Mouse (Mus musculus): ENCODE data around the gene Rad52. TPM values are rescaled to one million over a fixed set of nuclear protein-coding genes. Genes with fewer than 3 reads are reported as not detected.

The Rad52 gene
- total and polyA plus RNA-seq, 3 experiments: 13.5 to 19.1 TPM; not detected in 1

DNA sequence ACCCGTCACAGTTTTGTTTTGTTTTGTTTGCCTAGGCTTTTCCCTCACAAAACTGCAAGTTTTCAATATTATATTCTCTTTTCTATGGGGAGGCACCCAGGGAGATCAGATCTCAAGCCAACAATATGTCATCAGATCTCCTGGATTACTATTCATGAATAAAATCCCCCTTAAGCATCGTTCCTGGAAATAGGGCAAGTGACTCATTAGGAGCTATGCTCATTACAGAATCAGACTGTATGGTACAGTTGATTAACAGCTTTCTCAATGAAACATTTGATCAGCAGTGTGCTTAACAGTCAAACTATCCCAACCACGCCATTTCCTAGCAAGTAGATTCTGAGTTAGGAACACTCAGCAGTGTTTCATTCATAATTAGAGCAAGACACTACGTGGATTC, 47.0 kb upstream of the Rad52 start:
- Histone ChIP-seq H3K9ac (ENCODE audit: control insufficient read depth, low read depth, low read length, poor library complexity, severe bottlenecking) (no peak overlapping the region), H3K36me3 (ENCODE audit: control insufficient read depth in 1 of 2, insufficient read depth in 2 of 2, low read length in 2 of 2) (no peaks in the 10 kb centered on the region), H3K4me1 (ENCODE audit: control insufficient read depth in 1 of 2, insufficient read depth in 2 of 2, low read length in 2 of 2) (no peaks in the 10 kb centered on the region), H3K79me2 (ENCODE audit: control insufficient read depth, insufficient read depth, low read length, poor library complexity) (no peaks in the 10 kb centered on the region), H3K27ac (ENCODE audit: control insufficient read depth, low read depth, low read length) (no peak overlapping the region), H3K27me3 (ENCODE audit: control insufficient read depth in 1 of 2, insufficient read depth in 2 of 2, low read length in 2 of 2) (no peaks in the 10 kb centered on the region), H3K4me3 (ENCODE audit: control insufficient read depth in 1 of 2, insufficient read depth in 1 of 2, low read depth in 2 of 2, low read length in 2 of 2) (no peak overlapping the region), H3K9me3 (replicated peaks; ENCODE audit: insufficient read depth, low read length) (no peaks in the 10 kb centered on the region; the same call in 1 of the 2 replicates)
- DNase-seq (ENCODE audit: low read depth, low spot score): no peak
- no peak for TF ChIP-seq POLR2AphosphoS2 (IDR thresholded peaks at IDR 0.05; ENCODE audit: low read length)
- no peak for TF ChIP-seq NELFE (IDR thresholded peaks at IDR 0.05; ENCODE audit: low read depth, low read length)
- no peak for TF ChIP-seq MYB (IDR thresholded peaks at IDR 0.05; ENCODE audit: low read depth, low read length)
- no peak for TF ChIP-seq TAL1 (IDR thresholded peaks at IDR 0.05; ENCODE audit: low read length)
- TF ChIP-seq EP300 (IDR thresholded peaks at IDR 0.05; ENCODE audit: low read depth in 1 of 2, low read length in 2 of 2): no peak
- no peak for TF ChIP-seq GABPA (IDR thresholded peaks at IDR 0.05; ENCODE audit: low read depth, low read length)
- no peak for TF ChIP-seq SMC3 (IDR thresholded peaks at IDR 0.05; ENCODE audit: low read depth, low read length)
- TF ChIP-seq TCF12 (IDR thresholded peaks at IDR 0.05; ENCODE audit: low read depth, low read length): no peak
- no peak for TF ChIP-seq ZMIZ1 (IDR thresholded peaks at IDR 0.05; ENCODE audit: low read depth, low read length)
- no peak for TF ChIP-seq ZC3H11A (IDR thresholded peaks at IDR 0.05; ENCODE audit: low read depth, low read length)
- no peak for TF ChIP-seq MEF2A (IDR thresholded peaks at IDR 0.05; ENCODE audit: extremely low read depth, insufficient replicate concordance, low read depth, low read length, poor library complexity, severe bottlenecking)
- no peak for TF ChIP-seq USF1 (IDR thresholded peaks at IDR 0.05; ENCODE audit: low read depth, low read length)
- no peak for TF ChIP-seq UBTF (IDR thresholded peaks at IDR 0.05; ENCODE audit: borderline replicate concordance, insufficient read depth, low read depth, low read length)
- TF ChIP-seq KAT2A (conservative IDR thresholded peaks at IDR 0.05; ENCODE audit: low read depth, low read length): no peak
- TF ChIP-seq CHD1 (IDR thresholded peaks at IDR 0.05; ENCODE audit: low read depth, low read length): no peak
- no peak for TF ChIP-seq ZNF384 (IDR thresholded peaks at IDR 0.05; ENCODE audit: low read depth, low read length)
- no peak for TF ChIP-seq POLR2AphosphoS5 (IDR thresholded peaks at IDR 0.05; ENCODE audit: borderline replicate concordance, low read depth, low read length)
- TF ChIP-seq ZKSCAN1 (IDR thresholded peaks at IDR 0.05; ENCODE audit: low read depth, low read length): no peak
- TF ChIP-seq MAZ (IDR thresholded peaks at IDR 0.05; ENCODE audit: low read depth, low read length): no peak

DNA sequence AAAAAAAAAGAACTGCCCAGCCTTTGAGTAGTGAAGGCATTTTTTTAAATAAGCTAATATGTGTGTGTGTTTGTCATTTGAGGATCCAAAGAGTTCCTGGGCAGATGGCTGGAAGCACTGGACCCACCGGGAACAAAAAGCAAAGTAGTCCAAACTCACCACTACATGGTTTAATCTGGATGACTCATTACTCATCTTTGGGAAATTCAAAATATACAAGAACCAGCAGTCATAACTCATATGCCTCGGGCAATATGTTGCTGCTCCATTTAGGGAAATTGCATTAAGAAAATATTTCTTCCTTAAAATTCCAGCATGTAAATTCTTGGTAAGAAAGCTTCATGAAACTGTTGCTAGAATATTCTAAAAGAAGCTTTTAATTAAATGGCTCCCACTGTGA, 42.3 kb upstream of the Rad52 start:
- no peaks in the 10 kb centered on the region; the same call in 1 of the 2 replicates for H3K9me3 ChIP-seq (replicated peaks; ENCODE audit: insufficient read depth, low read length)
- no peaks in the 10 kb centered on the region for H3K27me3 ChIP-seq (ENCODE audit: control insufficient read depth in 1 of 2, insufficient read depth in 2 of 2, low read length in 2 of 2)
- no peaks in the 10 kb centered on the region for H3K79me2 ChIP-seq (ENCODE audit: control insufficient read depth, insufficient read depth, low read length, poor library complexity)
- TF ChIP-seq CHD1 (IDR thresholded peaks at IDR 0.05; ENCODE audit: low read depth, low read length): no peak
- TF ChIP-seq UBTF (IDR thresholded peaks at IDR 0.05; ENCODE audit: borderline replicate concordance, insufficient read depth, low read depth, low read length): no peak
- TF ChIP-seq GATA1 (IDR thresholded peaks at IDR 0.05; ENCODE audit: low read depth, low read length): no peak
- no peak for TF ChIP-seq MYC (IDR thresholded peaks at IDR 0.05; ENCODE audit: low read depth, low read length)
- no peak for TF ChIP-seq ZC3H11A (IDR thresholded peaks at IDR 0.05; ENCODE audit: low read depth, low read length)
- TF ChIP-seq ZNF384 (IDR thresholded peaks at IDR 0.05; ENCODE audit: low read depth, low read length): no peak
- TF ChIP-seq BHLHE40 (IDR thresholded peaks at IDR 0.05; ENCODE audit: borderline replicate concordance, low read depth, low read length): no peak
- no peaks in the 10 kb centered on the region for H3K4me1 ChIP-seq (ENCODE audit: control insufficient read depth in 1 of 2, insufficient read depth in 2 of 2, low read length in 2 of 2)
- H3K36me3 ChIP-seq (ENCODE audit: control insufficient read depth in 1 of 2, insufficient read depth in 2 of 2, low read length in 2 of 2): no peaks in the 10 kb centered on the region
- no peak overlapping the region for H3K27ac ChIP-seq (ENCODE audit: control insufficient read depth, low read depth, low read length)
- DNase-seq (ENCODE audit: low read depth, low spot score): no peak
- no peak overlapping the region for H3K4me3 ChIP-seq (ENCODE audit: control insufficient read depth in 1 of 2, insufficient read depth in 1 of 2, low read depth in 2 of 2, low read length in 2 of 2)
- no peak overlapping the region for H3K9ac ChIP-seq (ENCODE audit: control insufficient read depth, low read depth, low read length, poor library complexity, severe bottlenecking)

Data from MEL (cell line).